Mouse (Mus musculus): ENCODE data around the gene Col5a3. TPM values are rescaled to one million over a fixed set of nuclear protein-coding genes. Genes with fewer than 3 reads are reported as not detected.

The Col5a3 gene
- polyA plus RNA-seq, 1 experiment from 2014 or later: 1.1 TPM

DNA sequence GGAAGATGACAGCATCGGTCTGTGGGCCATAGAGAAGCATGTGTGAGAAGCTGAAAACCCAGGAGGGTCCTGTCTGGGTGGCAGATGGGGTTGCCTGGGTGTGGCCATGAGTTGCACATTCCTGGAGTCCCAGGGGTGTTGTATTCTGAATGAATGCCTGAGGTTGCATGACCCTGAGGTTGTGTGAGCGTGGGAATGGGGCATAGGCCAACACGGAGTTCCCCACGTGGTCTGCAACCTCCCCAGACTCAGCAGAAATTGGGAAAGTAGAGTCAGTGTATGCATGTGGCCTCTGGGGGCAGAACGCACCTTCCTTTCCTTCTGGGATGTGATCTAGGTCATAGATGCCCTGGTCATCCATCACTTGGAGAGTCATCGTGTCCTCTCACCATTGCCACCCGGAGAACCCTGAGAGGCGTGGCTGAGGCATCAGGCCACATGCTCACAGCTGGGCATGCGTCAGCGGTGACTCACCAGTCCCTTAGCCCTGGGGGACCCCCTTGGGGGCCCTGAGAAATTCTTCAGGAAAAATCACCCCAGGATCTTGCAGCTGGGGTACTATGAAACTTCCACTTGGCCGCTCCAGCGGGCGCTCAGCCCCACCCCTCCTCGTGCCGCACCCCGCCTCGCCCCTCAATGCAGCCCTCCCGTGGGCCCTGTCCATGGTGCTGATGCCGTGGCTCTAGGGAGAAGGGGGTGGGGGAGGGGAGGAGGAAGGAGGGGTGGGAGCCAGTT lies 2.2 kb downstream of the Col5a3 start:
- H3K9ac ChIP-seq (ENCODE audit: low read depth, low read length): no peak overlapping the region
- 12% methylated on average over 19 of the region's 19 CpGs for WGBS

DNA sequence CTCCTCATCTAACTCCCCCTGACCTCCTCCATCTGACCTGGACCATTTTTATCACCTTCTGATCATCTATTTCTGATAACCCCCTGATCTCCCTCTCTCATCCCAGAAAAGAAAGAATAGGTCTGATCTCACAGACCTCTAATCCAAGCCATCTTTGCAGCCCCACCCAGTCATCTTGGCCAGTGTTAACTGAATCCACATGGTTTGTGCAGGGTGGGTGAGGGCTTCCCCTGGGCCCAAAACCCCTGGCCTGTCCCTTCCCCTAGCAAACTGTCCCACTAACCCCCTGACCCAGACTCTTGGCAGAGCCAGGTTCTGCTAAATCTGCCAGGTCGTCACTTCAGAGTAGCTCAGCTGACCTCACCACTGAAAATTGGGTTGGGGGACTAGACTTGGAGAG lies 4.1 kb downstream of the Col5a3 start:
- no peak for ATAC-seq
- Histone ChIP-seq H3K4me2 (ENCODE audit: low read length) (no peak overlapping the region), H3K36me3 (ENCODE audit: control insufficient read depth, insufficient read depth, low read length) (no peaks in the 10 kb centered on the region), H3K27me3 (replicated peaks; ENCODE audit: control insufficient read depth, insufficient read depth, low read length) (no peaks in the 10 kb centered on the region; the same call in 1 of the 2 replicates), H3K4me1 (ENCODE audit: control insufficient read depth, insufficient read depth, low read depth, low read length) (peaks cover 4% of the 10 kb centered on the region), H3K27ac (ENCODE audit: low read depth, low read length) (no peak overlapping the region), H3K9me3 (ENCODE audit: control insufficient read depth, low read length) (no peaks in the 10 kb centered on the region), H3K9ac (ENCODE audit: low read depth, low read length) (no peak overlapping the region), H3K4me3 (ENCODE audit: low read length) (no peak overlapping the region)
- 73% methylated on average over 1 of the region's 1 CpGs for WGBS

More for the DNA sequence above, 2.2 kb downstream of the Col5a3 start:
- Histone ChIP-seq H3K36me3 (ENCODE audit: control insufficient read depth, insufficient read depth, low read length) (no peaks in the 10 kb centered on the region), H3K4me2 (ENCODE audit: low read length) (no peak overlapping the region; the same call in 1 of the 2 replicates), H3K4me3 (ENCODE audit: low read length) (no peak overlapping the region), H3K27ac (ENCODE audit: low read depth, low read length) (no peak overlapping the region), H3K9me3 (ENCODE audit: control insufficient read depth, low read length) (no peaks in the 10 kb centered on the region), H3K4me1 (ENCODE audit: control insufficient read depth, insufficient read depth, low read depth, low read length) (peaks cover 4% of the 10 kb centered on the region), H3K27me3 (replicated peaks; ENCODE audit: control insufficient read depth, insufficient read depth, low read length) (no peaks in the 10 kb centered on the region; the same call in 1 of the 2 replicates)
- peak; percentile 34 for ATAC-seq

DNA sequence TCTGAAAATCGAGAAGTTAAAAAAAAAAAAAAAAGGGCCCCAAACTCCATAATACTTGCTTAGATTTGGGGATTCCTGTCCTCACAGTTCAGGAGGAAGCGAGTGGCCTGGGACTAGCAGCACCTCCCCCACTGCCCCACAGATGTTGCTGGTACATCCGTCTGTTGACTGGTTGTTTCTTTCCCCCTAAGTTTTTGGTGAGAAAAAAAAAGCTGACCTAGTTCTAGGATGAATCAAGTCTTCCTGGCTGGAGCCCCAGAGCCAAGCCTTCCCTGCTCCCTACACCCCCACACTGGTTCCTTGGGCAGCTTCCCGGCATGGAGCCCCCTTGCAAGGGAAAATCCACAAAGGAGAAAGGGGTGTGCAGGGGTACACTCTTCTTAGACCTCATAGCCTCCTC lies 4.6 kb downstream of the Col5a3 start:
- no peak overlapping the region for H3K4me3 ChIP-seq (ENCODE audit: low read length)
- ATAC-seq: no peak
- 55% methylated on average over 4 of the region's 4 CpGs for WGBS
- no peak overlapping the region for H3K4me2 ChIP-seq (ENCODE audit: low read length)
- H3K36me3 ChIP-seq (ENCODE audit: control insufficient read depth, insufficient read depth, low read length): no peaks in the 10 kb centered on the region
- H3K27me3 ChIP-seq (replicated peaks; ENCODE audit: control insufficient read depth, insufficient read depth, low read length): no peaks in the 10 kb centered on the region; the same call in 1 of the 2 replicates
- H3K27ac ChIP-seq (ENCODE audit: low read depth, low read length): no peak overlapping the region
- H3K9ac ChIP-seq (ENCODE audit: low read depth, low read length): no peak overlapping the region
- peaks cover 4% of the 10 kb centered on the region for H3K4me1 ChIP-seq (ENCODE audit: control insufficient read depth, insufficient read depth, low read depth, low read length)
- no peaks in the 10 kb centered on the region for H3K9me3 ChIP-seq (ENCODE audit: control insufficient read depth, low read length)

DNA sequence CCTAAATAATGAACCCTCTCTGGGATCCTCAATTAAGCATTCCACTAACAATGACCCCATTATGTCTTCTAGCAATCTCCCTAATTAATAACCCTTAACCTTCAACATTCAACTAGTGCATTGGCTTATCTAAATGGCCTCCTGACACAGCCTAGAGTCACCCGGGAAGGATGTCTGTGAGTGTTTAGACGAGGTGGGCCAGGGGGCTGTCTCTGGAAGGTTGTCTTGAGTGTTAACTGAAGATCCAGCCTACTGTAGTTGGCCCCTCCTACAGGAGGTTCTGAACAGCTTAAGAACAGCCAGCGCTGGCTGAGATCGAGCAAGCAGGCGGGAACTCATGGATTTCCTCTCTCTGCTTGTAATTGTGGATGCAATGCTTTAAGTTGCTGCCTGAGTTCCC lies 9.2 kb downstream of the Col5a3 start:
- 59% methylated on average over 5 of the region's 5 CpGs for WGBS
- no peak overlapping the region for H3K4me3 ChIP-seq (ENCODE audit: low read length)
- no peak overlapping the region for H3K9ac ChIP-seq (ENCODE audit: low read depth, low read length)
- H3K9me3 ChIP-seq (ENCODE audit: control insufficient read depth, low read length): peaks cover 6% of the 10 kb centered on the region; the same call in 1 of the 2 replicates
- H3K36me3 ChIP-seq (ENCODE audit: control insufficient read depth, insufficient read depth, low read length): no peaks in the 10 kb centered on the region
- no peaks in the 10 kb centered on the region for H3K27me3 ChIP-seq (replicated peaks; ENCODE audit: control insufficient read depth, insufficient read depth, low read length)
- H3K27ac ChIP-seq (ENCODE audit: low read depth, low read length): no peak overlapping the region
- no peaks in the 10 kb centered on the region for H3K4me1 ChIP-seq (ENCODE audit: control insufficient read depth, insufficient read depth, low read depth, low read length)
- ATAC-seq: no peak
- no peak overlapping the region for H3K4me2 ChIP-seq (ENCODE audit: low read length)

DNA sequence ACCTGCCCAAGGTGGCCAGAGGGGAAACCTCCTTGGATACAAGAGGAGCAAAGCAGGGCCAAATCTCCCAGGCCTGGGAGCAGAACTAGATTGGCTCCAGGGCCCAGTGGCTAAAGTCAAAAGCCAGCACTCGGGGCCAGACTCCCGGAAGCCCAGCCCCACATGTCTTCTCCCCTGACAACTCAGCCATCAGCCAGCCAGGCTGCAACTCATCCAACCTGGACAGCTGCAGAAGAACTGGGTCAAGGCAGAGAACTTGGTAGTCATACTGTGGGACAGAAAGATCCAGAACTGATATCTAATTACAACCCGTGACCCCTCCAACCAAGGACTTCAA lies 9.7 kb downstream of the Col5a3 start:
- no peaks in the 10 kb centered on the region for H3K27me3 ChIP-seq (replicated peaks; ENCODE audit: control insufficient read depth, insufficient read depth, low read length)
- ATAC-seq: no peak
- H3K9me3 ChIP-seq (ENCODE audit: control insufficient read depth, low read length): peaks cover 6% of the 10 kb centered on the region; the same call in 1 of the 2 replicates
- H3K4me1 ChIP-seq (ENCODE audit: control insufficient read depth, insufficient read depth, low read depth, low read length): no peaks in the 10 kb centered on the region
- H3K4me3 ChIP-seq (ENCODE audit: low read length): no peak overlapping the region
- 88% methylated on average over 3 of the region's 3 CpGs for whole genome bisulfite sequencing
- no peak overlapping the region for H3K4me2 ChIP-seq (ENCODE audit: low read length)
- H3K36me3 ChIP-seq (ENCODE audit: control insufficient read depth, insufficient read depth, low read length): no peaks in the 10 kb centered on the region
- no peak overlapping the region for H3K9ac ChIP-seq (ENCODE audit: low read depth, low read length)
- H3K27ac ChIP-seq (ENCODE audit: low read depth, low read length): no peak overlapping the region

DNA sequence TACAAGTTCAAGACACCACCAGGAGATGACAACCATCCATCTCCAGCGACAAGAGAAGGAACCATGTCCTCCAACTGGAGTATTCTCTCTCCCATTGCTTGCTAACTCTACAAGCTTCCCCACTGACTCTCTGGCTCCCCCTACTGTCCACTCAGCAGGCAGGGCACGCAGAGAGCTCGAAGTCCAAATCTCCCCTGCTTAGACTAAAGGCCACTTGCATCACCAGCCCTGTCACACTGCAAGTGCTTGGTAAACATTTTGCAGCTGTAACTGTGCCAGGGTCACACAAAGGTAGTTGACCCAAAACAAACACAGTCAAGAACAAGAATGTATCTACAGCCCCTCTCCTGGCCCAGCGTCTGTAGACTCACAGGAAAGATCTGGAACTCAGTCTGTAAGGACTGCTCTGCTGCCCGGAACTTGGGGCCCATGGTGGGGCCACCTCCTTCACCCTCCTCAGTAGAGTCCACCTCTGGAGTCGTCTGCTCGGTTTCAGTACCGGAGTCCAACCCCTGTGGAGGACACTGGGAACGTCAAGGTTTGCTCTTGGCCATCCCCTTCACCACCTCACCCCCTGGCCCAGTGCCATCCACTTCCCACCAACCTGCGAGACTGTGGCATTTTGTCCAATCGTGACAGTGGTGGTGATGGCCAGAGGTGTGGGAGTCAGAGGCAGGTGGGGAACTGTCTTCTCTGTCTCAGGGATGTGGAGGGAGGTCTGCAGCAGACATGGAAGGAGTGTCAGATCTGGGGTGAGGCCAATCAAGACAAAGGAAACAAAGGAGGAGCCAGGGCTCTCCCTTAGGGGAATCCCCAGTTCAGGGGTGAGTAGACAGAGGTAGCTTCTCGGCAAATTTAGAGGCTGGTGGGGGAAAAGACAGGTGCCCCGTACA lies 10.4 kb downstream of the Col5a3 start:
- no peak overlapping the region for H3K4me2 ChIP-seq (ENCODE audit: low read length)
- H3K27me3 ChIP-seq (replicated peaks; ENCODE audit: control insufficient read depth, insufficient read depth, low read length): no peaks in the 10 kb centered on the region
- no peaks in the 10 kb centered on the region for H3K4me1 ChIP-seq (ENCODE audit: control insufficient read depth, insufficient read depth, low read depth, low read length)
- H3K9me3 ChIP-seq (ENCODE audit: control insufficient read depth, low read length): peaks cover 6% of the 10 kb centered on the region; the same call in 1 of the 2 replicates
- ATAC-seq: no peak
- no peak overlapping the region for H3K27ac ChIP-seq (ENCODE audit: low read depth, low read length)
- WGBS: 79% methylated on average over 13 of the region's 13 CpGs
- no peak overlapping the region for H3K9ac ChIP-seq (ENCODE audit: low read depth, low read length)
- no peak overlapping the region for H3K4me3 ChIP-seq (ENCODE audit: low read length)
- no peaks in the 10 kb centered on the region for H3K36me3 ChIP-seq (ENCODE audit: control insufficient read depth, insufficient read depth, low read length)

DNA sequence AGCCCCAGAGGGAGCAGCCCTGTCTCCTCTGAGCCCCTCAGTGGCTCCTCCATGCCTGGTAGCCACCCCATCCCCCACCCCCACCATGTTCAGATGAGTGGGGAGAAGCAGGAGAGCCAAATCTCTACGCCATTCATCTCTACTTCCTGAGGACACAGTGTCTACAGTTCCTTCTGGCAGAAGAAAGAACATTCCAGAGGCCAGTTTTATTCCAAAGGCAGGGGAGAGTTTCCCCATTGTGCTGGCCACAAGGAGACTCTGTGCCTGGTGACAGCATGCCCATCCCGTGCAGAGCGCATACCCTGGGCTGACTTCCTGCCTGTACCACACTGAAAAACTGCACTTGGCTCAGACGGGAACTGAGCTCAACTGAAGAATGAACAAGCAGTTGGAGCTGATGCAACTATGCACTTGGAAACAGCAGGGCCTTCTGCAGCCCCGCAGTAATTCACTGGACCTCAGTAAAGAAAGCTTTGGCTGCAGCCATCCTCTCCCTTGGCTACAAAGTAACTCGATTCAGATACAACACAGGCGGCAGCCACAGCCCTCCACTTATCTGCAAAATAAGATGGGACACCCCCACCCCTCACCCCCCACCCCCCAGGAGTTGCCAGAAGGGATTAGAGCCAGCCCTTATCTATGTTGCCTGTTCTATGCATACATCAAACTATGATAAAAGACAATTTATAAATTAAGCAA lies 20.6 kb downstream of the Col5a3 start:
- H3K36me3 ChIP-seq (ENCODE audit: control insufficient read depth, insufficient read depth, low read length): no peaks in the 10 kb centered on the region
- H3K4me2 ChIP-seq (ENCODE audit: low read length): no peak overlapping the region
- peak overlapping the region; percentile 78 for H3K27ac ChIP-seq (ENCODE audit: low read depth, low read length)
- ATAC-seq: peak; percentile 97
- H3K9me3 ChIP-seq (ENCODE audit: control insufficient read depth, low read length): no peaks in the 10 kb centered on the region
- H3K4me1 ChIP-seq (ENCODE audit: control insufficient read depth, insufficient read depth, low read depth, low read length): no peaks in the 10 kb centered on the region
- no peak overlapping the region for H3K4me3 ChIP-seq (ENCODE audit: low read length)
- no peaks in the 10 kb centered on the region for H3K27me3 ChIP-seq (replicated peaks; ENCODE audit: control insufficient read depth, insufficient read depth, low read length)
- 29% methylated on average over 7 of the region's 7 CpGs for WGBS
- no peak overlapping the region for H3K9ac ChIP-seq (ENCODE audit: low read depth, low read length)

DNA sequence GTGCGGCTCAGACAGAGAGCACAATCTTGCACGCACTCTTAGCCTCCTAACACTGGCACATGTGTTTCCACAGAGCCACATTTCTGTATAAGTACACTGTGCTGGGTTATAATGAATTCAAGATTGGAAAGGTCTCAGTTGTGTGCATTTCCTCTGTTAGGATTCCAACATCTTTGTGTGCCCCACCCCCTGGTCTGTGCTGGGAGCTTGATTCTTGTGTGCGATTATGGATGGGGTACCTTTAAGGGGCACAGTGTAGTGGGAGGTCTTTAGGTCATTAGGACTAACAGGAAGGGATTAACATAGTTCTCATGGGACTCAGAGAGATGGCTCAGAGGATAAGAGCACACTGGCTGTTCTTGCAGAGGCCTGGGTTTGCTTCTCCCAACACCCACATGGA lies 24.5 kb downstream of the Col5a3 start:
- no peak for ATAC-seq
- no peak overlapping the region for H3K27ac ChIP-seq (ENCODE audit: low read depth, low read length)
- H3K4me3 ChIP-seq (ENCODE audit: low read length): no peak overlapping the region
- no peak overlapping the region for H3K9ac ChIP-seq (ENCODE audit: low read depth, low read length)
- H3K27me3 ChIP-seq (replicated peaks; ENCODE audit: control insufficient read depth, insufficient read depth, low read length): no peaks in the 10 kb centered on the region
- H3K36me3 ChIP-seq (ENCODE audit: control insufficient read depth, insufficient read depth, low read length): no peaks in the 10 kb centered on the region
- H3K4me1 ChIP-seq (ENCODE audit: control insufficient read depth, insufficient read depth, low read depth, low read length): no peaks in the 10 kb centered on the region
- no peak overlapping the region for H3K4me2 ChIP-seq (ENCODE audit: low read length)
- 74% methylated on average over 3 of the region's 3 CpGs for WGBS
- 0 out of 2 replicates have a peak, but pooled peaks cover 3% of the 10 kb centered on the region for H3K9me3 ChIP-seq (ENCODE audit: control insufficient read depth, low read length)

DNA sequence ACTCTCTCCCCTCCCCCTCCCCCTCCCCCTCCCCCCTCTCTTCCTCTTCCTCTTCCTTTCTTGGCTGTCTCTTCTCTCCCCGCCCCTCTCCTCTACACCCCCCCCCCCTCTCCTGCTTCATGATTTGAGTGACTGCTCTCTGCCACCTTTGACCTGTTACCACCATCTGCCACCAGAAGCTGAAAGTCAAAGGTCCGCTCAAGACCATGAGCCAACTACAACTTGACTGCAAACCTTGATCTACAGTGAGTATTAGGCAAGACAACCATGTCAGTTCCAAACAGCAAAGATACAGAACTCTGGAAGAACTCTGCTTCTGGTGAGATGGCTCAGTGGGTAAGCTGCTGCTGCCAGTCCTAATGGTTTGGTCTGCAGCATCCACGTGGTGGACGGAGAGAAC lies 25.2 kb downstream of the Col5a3 start:
- 0 out of 2 replicates have a peak, but pooled peaks cover 3% of the 10 kb centered on the region for H3K9me3 ChIP-seq (ENCODE audit: control insufficient read depth, low read length)
- whole genome bisulfite sequencing: 75% methylated on average over 4 of the region's 4 CpGs
- H3K36me3 ChIP-seq (ENCODE audit: control insufficient read depth, insufficient read depth, low read length): no peaks in the 10 kb centered on the region
- no peaks in the 10 kb centered on the region for H3K27me3 ChIP-seq (replicated peaks; ENCODE audit: control insufficient read depth, insufficient read depth, low read length)
- H3K4me2 ChIP-seq (ENCODE audit: low read length): no peak overlapping the region
- ATAC-seq: no peak
- no peaks in the 10 kb centered on the region for H3K4me1 ChIP-seq (ENCODE audit: control insufficient read depth, insufficient read depth, low read depth, low read length)
- no peak overlapping the region for H3K9ac ChIP-seq (ENCODE audit: low read depth, low read length)
- no peak overlapping the region for H3K27ac ChIP-seq (ENCODE audit: low read depth, low read length)
- H3K4me3 ChIP-seq (ENCODE audit: low read length): no peak overlapping the region

All from hindbrain, embryonic 16.5 days (tissue).